Mouse (Mus musculus) heart, postnatal 0 days (tissue): Measurements from ENCODE around the gene Ush2a.

Experiments used
- CTCF ChIP-seq: IDR thresholded peaks from 2 replicates; pipeline ENCODE4 v1.5.1; 2016; ENCODE audit warnings: antibody characterized with exemption, control low read depth, low read depth
- EP300 ChIP-seq: IDR thresholded peaks from 2 replicates; pipeline ENCODE4 v1.6.1; 2016; ENCODE audit warnings: antibody characterized with exemption, low read depth

DNA sequence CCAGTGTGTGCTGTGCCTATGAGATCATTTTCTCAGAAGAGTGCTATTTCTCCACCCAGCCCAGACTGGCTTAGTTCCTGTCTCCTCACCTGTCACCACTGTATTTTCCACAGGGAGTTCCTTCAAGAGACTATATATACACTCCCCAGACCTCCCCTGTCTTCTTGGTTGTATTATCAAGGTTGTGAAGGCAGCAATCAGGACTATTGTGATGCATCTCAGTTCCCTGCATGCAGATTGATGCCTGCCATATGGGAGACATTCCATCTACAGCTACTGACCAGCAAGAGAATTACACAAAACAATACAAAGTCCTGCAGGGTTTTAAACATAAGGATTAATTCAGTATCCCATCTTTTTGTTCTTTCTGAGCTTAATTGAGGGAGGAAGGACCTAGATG, 377.8 kb downstream of the Ush2a start:
- TF ChIP-seq CTCF, result no peak
- no peak for TF ChIP-seq EP300
